Mouse (Mus musculus) heart, embryonic 12.5 days (tissue): ENCODE data around the gene Evi2. TPM values are rescaled to one million over a fixed set of nuclear protein-coding genes. Genes with fewer than 3 reads are reported as not detected.

ENCODE experiments used
- ATAC-seq: fragments of 200-750 bp; cut with Nextera tagmentation; 2 replicates; pipeline ENCODE4 v1.8.0; 2017; ENCODE audit warnings: moderate TSS enrichment, moderate library complexity; ENCODE audit not compliant: insufficient number of reproducible peaks, low FRiP score
- H3K27ac ChIP-seq: fragments of 300-500 bp; sonication (generic); 2 replicates; pipeline ENCODE4 v1.5.1; 2016; ENCODE audit warnings: mild to moderate bottlenecking, moderate library complexity; ENCODE audit not compliant: poor library complexity, severe bottlenecking
- H3K27me3 ChIP-seq: fragments of 300-500 bp; sonication (generic); replicated peaks from 2 replicates; pipeline ENCODE4 v1.6.1; 2016; ENCODE audit warnings: mild to moderate bottlenecking, moderate library complexity
- H3K36me3 ChIP-seq: fragments of 300-500 bp; sonication (generic); 2 replicates; pipeline ENCODE4 v1.6.1; 2016; ENCODE audit warnings: mild to moderate bottlenecking, moderate library complexity
- H3K4me1 ChIP-seq: fragments of 300-500 bp; sonication (generic); replicated peaks from 2 replicates; pipeline ENCODE4 v1.6.1; 2016; ENCODE audit warnings: mild to moderate bottlenecking
- H3K4me2 ChIP-seq: fragments of 300-500 bp; sonication (generic); 2 replicates; pipeline ENCODE4 v1.6.1; 2016; ENCODE audit warnings: mild to moderate bottlenecking, moderate library complexity
- H3K4me3 ChIP-seq: fragments of 300-500 bp; sonication (generic); 2 replicates; pipeline ENCODE4 v1.5.1; 2016; ENCODE audit warnings: mild to moderate bottlenecking
- H3K9ac ChIP-seq: fragments of 300-500 bp; sonication (generic); 2 replicates; pipeline ENCODE4 v1.6.1; 2016; ENCODE audit warnings: mild to moderate bottlenecking, moderate library complexity
- H3K9me3 ChIP-seq: fragments of 300-500 bp; sonication (generic); replicated peaks from 2 replicates; pipeline ENCODE4 v1.6.1; 2016; ENCODE audit warnings: mild to moderate bottlenecking, moderate library complexity
- WGBS: fragments of 180-500 bp; shearing (Covaris S2); methylation state at CpG from one replicate; pipeline ENCODE4 v1.1.7; 2016; 5-methylcytosine and 5-hydroxymethylcytosine counted together
- polyA plus RNA-seq: library from polyadenylated mRNA; unstranded; fragments of >200 nt; fragmentation: Nextera tagmentation; extraction: Ambion mirVana; gene quantifications from 2 replicates; pipeline ENCODE4 v1.2.1, GENCODE M21; 2016

Gene Evi2
- polyA plus RNA-seq: 0.55 and 0.64 TPM in 2 replicates

GRCm38 (mm10) chr11:79530333-79530761, at the start of gene Evi2, which contains the start of gene Evi2a:
TSS of gene Evi2 (minus strand) at chr11:79530589.
TSS of gene Evi2a (minus strand) at chr11:79530609.
- Histone ChIP-seq H3K4me3 (no peak within 1 kb of the TSS), H3K9me3 (no peaks in the 10 kb centered on the region), H3K4me2 (no peak within 1 kb of the TSS), H3K36me3 (0 out of 2 replicates have a peak, but pooled peaks cover 6% of the 10 kb centered on the region), H3K9ac (no peak within 1 kb of the TSS), H3K4me1 (peaks cover 25% of the 10 kb centered on the region), H3K27me3 (no peaks in the 10 kb centered on the region), H3K27ac (no peak within 1 kb of the TSS)
- ATAC-seq: no peak
- 85% methylated on average over 7 of the region's 7 CpGs for WGBS

GRCm38 (mm10) chr11:79577741-79578140, 47.4 kb upstream of the Evi2 start:
- Histone ChIP-seq H3K9me3 (no peaks in the 10 kb centered on the region), H3K27ac (no peak overlapping the region), H3K9ac (no peak overlapping the region), H3K4me2 (no peak overlapping the region), H3K36me3 (peaks cover 22% of the 10 kb centered on the region), H3K4me3 (no peak overlapping the region), H3K4me1 (peaks cover 30% of the 10 kb centered on the region), H3K27me3 (no peaks in the 10 kb centered on the region)
- no peak for ATAC-seq
- WGBS: 48% methylated on average over 5 of the region's 5 CpGs

- no peak overlapping the region for H3K4me3 ChIP-seq
- H3K27me3 ChIP-seq: no peaks in the 10 kb centered on the region
- WGBS: 68% methylated on average over 14 of the region's 14 CpGs
- no peak for ATAC-seq
- H3K4me1 ChIP-seq: peaks cover 30% of the 10 kb centered on the region
- H3K9ac ChIP-seq: no peak overlapping the region
- H3K9me3 ChIP-seq: no peaks in the 10 kb centered on the region
- H3K4me2 ChIP-seq: no peak overlapping the region
- no peak overlapping the region for H3K27ac ChIP-seq
- peaks cover 36% of the 10 kb centered on the region for H3K36me3 ChIP-seq
Measured at GRCm38 (mm10) chr11:79575383-79576073, 45.1 kb upstream of the Evi2 start.

- no peak for ATAC-seq
- peaks cover 46% of the 10 kb centered on the region for H3K36me3 ChIP-seq
Measured at GRCm38 (mm10) chr11:79573836-79574235, 43.4 kb upstream of the Evi2 start.

GRCm38 (mm10) chr11:79570319-79570718, 39.9 kb upstream of the Evi2 start:
- no peaks in the 10 kb centered on the region for H3K9me3 ChIP-seq
- H3K27ac ChIP-seq: no peak overlapping the region
- WGBS: 85% methylated on average over 2 of the region's 2 CpGs
- peaks cover 66% of the 10 kb centered on the region for H3K36me3 ChIP-seq
- no peak overlapping the region for H3K4me2 ChIP-seq
- no peak overlapping the region for H3K4me3 ChIP-seq
- H3K27me3 ChIP-seq: no peaks in the 10 kb centered on the region
- H3K4me1 ChIP-seq: peaks cover 19% of the 10 kb centered on the region
- no peak for ATAC-seq
- H3K9ac ChIP-seq: no peak overlapping the region

More at GRCm38 (mm10) chr11:79573836-79574235, 43.4 kb upstream of the Evi2 start:
- H3K9ac ChIP-seq: no peak overlapping the region
- H3K4me3 ChIP-seq: no peak overlapping the region
- no peak overlapping the region for H3K27ac ChIP-seq
- no peaks in the 10 kb centered on the region for H3K9me3 ChIP-seq
- WGBS: 81% methylated on average over 3 of the region's 3 CpGs
- H3K4me2 ChIP-seq: no peak overlapping the region
- peaks cover 23% of the 10 kb centered on the region for H3K4me1 ChIP-seq
- H3K27me3 ChIP-seq: no peaks in the 10 kb centered on the region

- Histone ChIP-seq H3K36me3 (peaks cover 72% of the 10 kb centered on the region), H3K4me3 (no peak overlapping the region)
- 82% methylated on average over 11 of the region's 11 CpGs for WGBS
Measured at GRCm38 (mm10) chr11:79568197-79568911, 38.0 kb upstream of the Evi2 start.

GRCm38 (mm10) chr11:79566947-79567346, 36.6 kb upstream of the Evi2 start:
- no peaks in the 10 kb centered on the region for H3K27me3 ChIP-seq
- H3K36me3 ChIP-seq: peaks cover 74% of the 10 kb centered on the region
- 54% methylated on average over 1 of the region's 1 CpGs for WGBS
- no peak overlapping the region for H3K4me2 ChIP-seq
- H3K4me3 ChIP-seq: no peak overlapping the region
- no peaks in the 10 kb centered on the region for H3K4me1 ChIP-seq
- no peak for ATAC-seq
- H3K9me3 ChIP-seq: no peaks in the 10 kb centered on the region
- H3K9ac ChIP-seq: no peak overlapping the region
- H3K27ac ChIP-seq: no peak overlapping the region

More at GRCm38 (mm10) chr11:79568197-79568911, 38.0 kb upstream of the Evi2 start:
- Histone ChIP-seq H3K27ac (no peak overlapping the region), H3K27me3 (no peaks in the 10 kb centered on the region), H3K4me1 (peaks cover under 1% of the 10 kb centered on the region; the same call in 1 of the 2 replicates), H3K9me3 (no peaks in the 10 kb centered on the region), H3K4me2 (no peak overlapping the region), H3K9ac (no peak overlapping the region)
- ATAC-seq: no peak

- no peak overlapping the region for H3K9ac ChIP-seq
- no peak overlapping the region for H3K4me3 ChIP-seq
- peaks cover 73% of the 10 kb centered on the region for H3K36me3 ChIP-seq
- no peaks in the 10 kb centered on the region for H3K9me3 ChIP-seq
- H3K4me2 ChIP-seq: no peak overlapping the region
- H3K4me1 ChIP-seq: no peaks in the 10 kb centered on the region
- ATAC-seq: no peak
- H3K27me3 ChIP-seq: no peaks in the 10 kb centered on the region
- H3K27ac ChIP-seq: no peak overlapping the region
- WGBS: 92% methylated on average over 7 of the region's 7 CpGs
Measured at GRCm38 (mm10) chr11:79563493-79563892, 33.1 kb upstream of the Evi2 start.

- no peak for ATAC-seq
- peaks cover 67% of the 10 kb centered on the region for H3K36me3 ChIP-seq
- no peaks in the 10 kb centered on the region for H3K27me3 ChIP-seq
- no peak overlapping the region for H3K4me2 ChIP-seq
- no peak overlapping the region for H3K9ac ChIP-seq
- no peak overlapping the region for H3K27ac ChIP-seq
- H3K4me1 ChIP-seq: no peaks in the 10 kb centered on the region
- H3K4me3 ChIP-seq: no peak overlapping the region
- WGBS: 89% methylated on average over 4 of the region's 4 CpGs
- H3K9me3 ChIP-seq: no peaks in the 10 kb centered on the region
Measured at GRCm38 (mm10) chr11:79560536-79560935, 30.1 kb upstream of the Evi2 start.

- Histone ChIP-seq H3K4me3 (no peak overlapping the region), H3K27ac (no peak overlapping the region), H3K36me3 (peaks cover 63% of the 10 kb centered on the region), H3K9ac (no peak overlapping the region), H3K27me3 (no peaks in the 10 kb centered on the region), H3K4me2 (no peak overlapping the region), H3K9me3 (no peaks in the 10 kb centered on the region), H3K4me1 (no peaks in the 10 kb centered on the region)
- no peak for ATAC-seq
- 43% methylated on average over 1 of the region's 1 CpGs for WGBS
Measured at GRCm38 (mm10) chr11:79552622-79553021, 22.2 kb upstream of the Evi2 start.

- ATAC-seq: no peak
- Histone ChIP-seq H3K27ac (no peak overlapping the region), H3K36me3 (peaks cover 35% of the 10 kb centered on the region), H3K4me1 (peaks cover 15% of the 10 kb centered on the region), H3K9me3 (no peaks in the 10 kb centered on the region), H3K4me3 (no peak overlapping the region), H3K9ac (no peak overlapping the region), H3K27me3 (no peaks in the 10 kb centered on the region), H3K4me2 (no peak overlapping the region)
- 90% methylated on average over 3 of the region's 3 CpGs for WGBS
Measured at GRCm38 (mm10) chr11:79536293-79536692, 5.9 kb upstream of the Evi2 start.
